Mouse (Mus musculus): ENCODE measurements around the gene Zbtb8os. TPM values are rescaled to one million over a fixed set of nuclear protein-coding genes. Genes with fewer than 3 reads are reported as not detected.

The Zbtb8os gene
- 10 to 100 TPM; 31.8 to 32.3 TPM for total RNA-seq (2021)
- long read RNA-seq, experiment 1, transcript Zbtb8os-204 (7 exons, 3,833 nt) = major isoform, 13 of 14 reads
- long read RNA-seq, experiment 1, partial matches to known transcripts = 0 of 14 reads
- long read RNA-seq, experiment 1, other reads (novel, unspliced or antisense) = 1 of 14 reads
- long read RNA-seq, experiment 2, transcript Zbtb8os-204 (7 exons, 3,833 nt) = major isoform, 17 of 22 reads
- long read RNA-seq, experiment 2, partial matches to known transcripts = 1 of 22 reads
- long read RNA-seq, experiment 2, other reads (novel, unspliced or antisense) = 3 of 22 reads

DNA sequence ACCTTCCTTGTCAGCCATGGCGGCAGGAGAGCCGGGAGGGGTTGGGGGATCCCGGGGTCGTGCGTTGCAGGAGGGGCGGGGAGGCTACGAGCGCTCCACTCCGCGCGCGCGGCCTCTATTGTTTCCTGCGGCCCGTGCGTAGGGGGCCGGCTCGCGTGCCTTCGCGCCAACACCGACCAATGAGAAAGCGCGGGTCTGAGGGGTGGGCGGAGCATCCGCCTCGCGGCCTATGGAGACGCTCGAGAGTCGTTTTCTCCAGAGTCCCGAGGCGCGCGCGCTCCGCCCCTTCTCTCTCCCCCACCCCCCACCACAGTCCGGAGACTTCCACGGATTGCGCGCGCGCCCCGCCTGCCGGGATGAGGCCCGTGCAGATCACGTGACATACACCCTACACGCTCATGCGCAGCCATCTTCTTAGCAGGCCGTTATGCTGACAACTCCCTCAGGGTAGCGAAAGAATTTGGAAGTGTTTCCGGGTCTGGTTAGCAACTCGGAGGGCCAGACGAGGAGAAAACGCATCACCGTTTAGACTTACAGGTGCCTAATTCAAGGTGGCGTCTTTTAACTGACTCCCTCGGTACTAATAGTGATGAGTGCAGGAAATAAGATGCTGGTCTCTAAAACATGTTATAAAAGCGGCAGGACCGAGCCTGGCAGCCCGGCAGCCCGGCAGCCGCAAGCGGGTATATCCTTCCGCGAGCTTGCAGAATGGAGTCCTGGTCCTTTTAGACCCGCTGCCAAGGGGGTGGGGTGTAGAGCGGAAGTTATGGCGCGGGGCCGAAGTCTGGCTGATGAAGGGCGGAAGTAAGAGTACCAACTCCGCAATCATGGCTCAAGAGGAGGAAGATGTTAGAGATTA, at the start of gene Zbtb8os, which contains the start of gene Rbbp4:
Gene Zbtb8os, plus strand, starts transcription at position 480 of the 859 bp plus-strand sequence.
Gene Rbbp4, minus strand, starts transcription at position 155 of the 859 bp plus-strand sequence.
- H3K27ac ChIP-seq = peak within 1 kb of the TSS; percentile 99
- peak; percentile 71 for TF ChIP-seq CTCF (conservative IDR thresholded peaks at IDR 0.05)
- DNase-seq (ENCODE audit: low spot score in 2 of 2) = peak; percentile 95 to 98
- H3K4me3 ChIP-seq = peak within 1 kb of the TSS; percentile 98

DNA sequence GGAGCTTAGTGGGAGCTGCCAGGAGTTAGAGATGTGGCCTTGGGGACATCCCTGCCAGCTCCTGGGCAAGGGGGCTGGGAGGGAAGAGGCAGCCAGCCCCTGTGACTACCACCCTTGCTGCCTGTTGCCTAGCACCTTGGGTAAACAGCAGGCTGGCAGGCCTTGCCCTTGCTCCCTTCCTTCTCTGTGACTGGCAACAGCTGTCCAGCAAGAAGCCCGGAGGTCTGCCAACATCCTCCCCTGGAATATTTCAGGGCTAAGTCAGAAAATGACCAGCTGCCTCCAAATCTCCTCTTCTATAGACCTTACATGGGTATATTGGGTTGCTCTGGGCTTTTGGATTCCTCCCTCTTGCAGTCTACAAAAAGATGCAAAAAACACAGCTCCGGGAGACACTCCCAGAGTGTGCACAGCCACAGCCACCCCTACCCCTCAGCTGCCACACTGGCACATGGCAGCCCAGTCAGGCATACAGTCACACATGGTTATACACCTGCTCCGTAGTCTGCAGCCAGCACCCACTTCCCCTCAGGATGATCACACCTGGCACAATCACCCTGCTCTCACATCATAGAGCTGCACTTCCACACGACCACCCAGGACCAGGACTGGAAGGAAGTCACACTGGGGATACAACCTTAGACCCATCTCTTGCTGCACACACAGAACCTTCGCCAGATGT, 49.4 kb upstream of the Zbtb8os start:
- no peak overlapping the region for H3K4me3 ChIP-seq
- no peak for DNase-seq (ENCODE audit: low spot score in 2 of 2)

DNA sequence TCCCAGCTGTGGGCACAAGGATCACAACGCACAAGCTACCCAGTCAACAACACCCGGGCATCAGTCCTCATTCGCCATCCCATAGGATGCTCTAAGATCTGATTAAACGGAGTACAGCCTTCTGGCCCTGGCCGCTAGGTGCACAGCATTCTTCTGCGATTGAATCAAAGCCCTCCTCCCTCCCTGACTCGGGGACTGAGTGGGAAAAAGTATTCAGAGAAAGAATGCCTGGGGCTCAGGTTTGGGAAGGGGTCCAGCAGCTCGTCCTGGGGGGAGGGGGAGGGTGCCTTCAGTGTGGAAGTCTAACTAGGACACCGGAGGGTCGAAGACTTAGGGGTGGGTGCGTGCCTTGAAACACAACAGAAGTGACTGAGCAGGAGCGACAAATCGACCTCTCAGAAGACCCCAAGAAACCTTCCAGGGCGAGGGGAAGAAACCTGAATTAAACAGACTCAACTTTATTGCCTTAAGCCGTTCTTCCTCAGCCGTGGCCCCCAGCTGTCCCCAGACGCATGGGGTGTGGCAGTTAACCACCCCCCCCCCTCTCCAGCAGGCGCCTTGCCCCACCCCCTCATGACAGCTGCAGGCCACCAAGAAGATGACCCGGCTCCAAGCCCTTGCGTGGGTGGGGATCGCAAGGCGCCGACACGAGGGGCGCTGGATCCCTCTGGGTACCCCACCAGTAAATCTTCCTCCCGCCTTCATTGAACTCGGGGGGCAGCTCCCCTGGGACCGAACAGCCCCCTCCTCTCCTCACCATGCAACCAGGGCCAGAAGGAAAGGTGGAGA, 48.6 kb upstream of the Zbtb8os start:
- Histone ChIP-seq H3K27ac (no peak overlapping the region), H3K4me3 (peak overlapping the region; percentile 55)
- DNase-seq (ENCODE audit: low spot score in 2 of 2) = no peak
- TF ChIP-seq CTCF (conservative IDR thresholded peaks at IDR 0.05) = 0 out of 2 replicates have a peak, but pooled peaks have one; percentile 11

More for the DNA sequence above, 49.4 kb upstream of the Zbtb8os start:
- TF ChIP-seq CTCF (conservative IDR thresholded peaks at IDR 0.05) = no peak
- H3K27ac ChIP-seq = no peak overlapping the region

DNA sequence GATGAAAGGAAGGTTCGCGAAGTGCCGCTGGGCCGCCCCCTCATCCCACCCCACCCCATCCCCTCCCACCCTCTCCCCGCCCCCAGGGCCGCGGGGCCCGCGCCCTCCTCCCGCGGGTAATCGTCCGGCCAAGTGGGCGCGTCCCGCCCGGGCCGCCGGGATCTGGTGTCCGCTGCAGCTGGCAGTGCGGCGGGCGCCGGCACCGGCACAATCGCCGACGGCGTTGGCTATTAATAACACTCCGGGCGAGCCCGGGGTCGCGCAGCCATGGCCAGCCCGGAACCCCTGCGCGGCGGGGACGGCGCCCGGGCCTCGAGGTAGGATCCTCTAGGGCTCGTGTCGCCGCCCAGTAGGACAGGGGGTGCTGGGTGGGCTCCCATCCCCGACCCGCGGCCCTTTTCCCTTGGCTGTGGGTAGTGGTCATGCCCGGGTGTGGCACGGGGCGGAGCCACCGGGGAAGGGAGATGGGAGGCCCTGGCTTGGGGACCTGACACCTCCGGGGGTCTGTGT, 48.0 kb upstream of the Zbtb8os start, which contains the start of gene Sync:
Gene Sync, plus strand, starts transcription at position 146 of the 510 bp plus-strand sequence.
- no peak for TF ChIP-seq CTCF (conservative IDR thresholded peaks at IDR 0.05)
- no peak for DNase-seq (ENCODE audit: low spot score in 2 of 2)
- H3K4me3 ChIP-seq = peak within 1 kb of the TSS; percentile 55
- H3K27ac ChIP-seq = no peak within 1 kb of the TSS

DNA sequence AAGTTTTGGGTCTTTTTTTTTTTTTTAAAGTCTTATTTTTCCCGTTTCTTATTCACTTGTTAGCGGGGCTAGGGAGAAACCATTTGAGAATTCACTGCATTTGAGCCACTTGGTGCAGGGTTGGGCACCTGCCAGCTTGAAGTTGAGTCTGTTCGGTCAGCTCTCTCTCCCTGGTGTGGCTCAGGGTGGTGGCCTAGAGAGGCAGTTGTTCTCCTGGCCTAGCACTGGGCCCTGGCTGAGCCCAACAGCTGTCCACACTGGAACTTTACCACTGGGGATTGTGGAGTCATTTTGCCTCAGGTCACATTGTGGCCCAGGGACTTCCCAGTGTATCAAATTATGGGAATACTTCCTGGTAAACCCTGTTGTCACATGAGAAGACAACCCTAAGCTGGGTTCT, 47.4 kb upstream of the Zbtb8os start:
- no peak for TF ChIP-seq CTCF (conservative IDR thresholded peaks at IDR 0.05)
- no peak overlapping the region for H3K27ac ChIP-seq
- H3K4me3 ChIP-seq = no peak overlapping the region
- DNase-seq (ENCODE audit: low spot score in 2 of 2) = no peak

DNA sequence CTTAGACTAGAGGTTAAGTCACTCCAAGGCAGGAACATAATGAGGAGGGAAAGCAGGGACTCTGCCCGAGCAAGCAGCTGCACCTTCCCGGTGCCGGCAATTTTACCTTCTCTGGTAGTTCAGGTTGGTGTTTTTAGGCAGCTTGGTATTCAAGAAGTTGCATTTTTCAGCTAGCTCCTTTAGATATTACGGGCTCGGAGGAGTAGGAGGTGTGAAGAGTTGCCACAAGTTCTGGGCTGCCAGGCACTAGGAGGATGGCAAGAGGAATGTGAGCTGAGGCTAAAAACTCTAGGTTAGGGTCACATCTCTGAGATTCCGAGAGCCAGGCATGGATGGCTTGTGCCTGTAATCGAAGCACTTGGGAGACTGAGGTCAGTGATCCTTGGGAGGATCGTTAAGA, 45.8 kb upstream of the Zbtb8os start:
- no peak overlapping the region for H3K27ac ChIP-seq
- no peak overlapping the region for H3K4me3 ChIP-seq
- TF ChIP-seq CTCF (conservative IDR thresholded peaks at IDR 0.05) = no peak
- DNase-seq (ENCODE audit: low spot score in 2 of 2) = no peak

DNA sequence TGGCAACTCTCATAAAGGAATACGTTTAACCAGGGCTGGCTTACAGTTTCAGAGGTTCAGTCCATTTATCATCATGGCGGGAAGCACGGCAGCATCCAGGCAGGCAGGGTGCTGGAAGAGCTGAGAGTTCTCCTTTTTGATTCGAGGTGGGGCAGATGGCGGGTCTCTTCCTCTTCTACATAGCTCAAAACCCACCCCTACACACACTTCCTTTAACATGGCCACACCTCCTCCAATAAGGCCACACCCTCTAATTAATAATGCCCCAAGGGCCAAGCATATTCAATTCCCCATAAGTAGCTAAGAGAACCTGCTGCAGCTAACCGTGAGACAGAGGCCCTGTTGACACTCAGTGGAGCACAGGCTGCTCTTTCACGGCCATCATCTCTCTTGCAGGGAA, 42.7 kb upstream of the Zbtb8os start:
- no peak for DNase-seq (ENCODE audit: low spot score in 2 of 2)
- Histone ChIP-seq H3K27ac (no peak overlapping the region), H3K4me3 (no peak overlapping the region)
- TF ChIP-seq CTCF (conservative IDR thresholded peaks at IDR 0.05) = no peak

DNA sequence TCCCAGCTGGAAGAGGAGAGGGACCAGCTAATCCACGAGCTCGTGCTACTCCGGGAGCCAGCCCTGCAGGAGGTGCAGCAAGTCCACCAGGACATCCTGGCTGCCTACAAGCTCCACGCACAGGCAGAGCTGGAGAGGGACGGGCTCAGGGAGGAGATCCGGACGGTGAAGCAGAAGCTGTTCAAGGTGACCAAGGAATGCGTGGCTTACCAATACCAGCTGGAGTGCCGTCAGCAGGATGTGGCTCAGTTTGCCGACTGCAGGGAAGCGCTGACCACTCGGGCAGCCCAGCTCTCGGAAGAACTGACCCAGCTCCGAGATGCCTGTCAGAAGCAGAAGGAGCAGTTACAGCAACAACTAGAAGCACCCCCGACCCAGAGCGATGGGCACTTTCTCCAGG, 41.8 kb upstream of the Zbtb8os start:
- TF ChIP-seq CTCF (conservative IDR thresholded peaks at IDR 0.05) = no peak

DNA sequence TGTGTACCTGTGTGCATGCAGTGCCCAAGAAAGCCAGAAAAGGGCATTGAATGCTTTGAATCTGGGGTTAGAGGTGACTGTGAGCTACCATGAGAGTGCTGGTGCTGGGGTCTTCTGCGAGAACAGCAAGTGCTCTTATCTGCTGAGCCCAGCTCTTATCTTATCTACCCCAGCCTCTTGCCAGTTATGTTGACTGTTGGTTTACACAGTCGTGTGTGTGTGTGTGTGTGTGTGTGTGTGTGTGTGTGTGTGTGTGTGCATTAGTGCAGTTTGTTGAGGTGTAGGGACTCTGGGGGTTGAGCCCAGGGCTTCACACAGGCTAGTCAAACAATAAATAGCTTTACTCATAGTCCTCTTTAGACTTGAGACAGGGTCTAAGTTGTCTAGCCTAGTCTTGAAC, 40.3 kb upstream of the Zbtb8os start:
- TF ChIP-seq CTCF (conservative IDR thresholded peaks at IDR 0.05) = no peak
- Histone ChIP-seq H3K27ac (no peak overlapping the region), H3K4me3 (no peak overlapping the region)
- no peak for DNase-seq (ENCODE audit: low spot score in 2 of 2)

More for the DNA sequence above, 41.8 kb upstream of the Zbtb8os start:
- no peak overlapping the region for H3K4me3 ChIP-seq
- no peak overlapping the region for H3K27ac ChIP-seq
- no peak for DNase-seq (ENCODE audit: low spot score in 2 of 2)

DNA sequence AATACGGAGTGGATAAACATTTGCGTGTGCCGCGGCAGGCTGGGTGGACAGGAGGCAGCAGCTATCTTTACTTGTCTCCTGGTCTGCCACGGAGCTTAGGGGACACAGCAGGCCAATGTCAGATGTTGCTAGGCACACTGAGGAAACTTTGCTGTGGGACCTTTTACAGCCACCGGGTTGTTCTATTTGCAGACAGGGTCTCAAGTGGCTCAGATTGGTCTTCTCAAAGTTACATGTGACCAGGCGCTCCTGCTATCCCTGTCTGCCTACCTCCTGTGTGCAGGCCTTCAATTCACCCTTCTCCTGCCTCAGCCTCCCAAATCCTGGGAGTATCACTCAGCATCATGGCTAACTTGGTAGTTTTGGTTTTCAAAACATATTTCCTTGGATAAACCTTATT, 39.4 kb upstream of the Zbtb8os start:
- Histone ChIP-seq H3K4me3 (no peak overlapping the region), H3K27ac (no peak overlapping the region)
- no peak for DNase-seq (ENCODE audit: low spot score in 2 of 2)
- no peak for TF ChIP-seq CTCF (conservative IDR thresholded peaks at IDR 0.05)

DNA sequence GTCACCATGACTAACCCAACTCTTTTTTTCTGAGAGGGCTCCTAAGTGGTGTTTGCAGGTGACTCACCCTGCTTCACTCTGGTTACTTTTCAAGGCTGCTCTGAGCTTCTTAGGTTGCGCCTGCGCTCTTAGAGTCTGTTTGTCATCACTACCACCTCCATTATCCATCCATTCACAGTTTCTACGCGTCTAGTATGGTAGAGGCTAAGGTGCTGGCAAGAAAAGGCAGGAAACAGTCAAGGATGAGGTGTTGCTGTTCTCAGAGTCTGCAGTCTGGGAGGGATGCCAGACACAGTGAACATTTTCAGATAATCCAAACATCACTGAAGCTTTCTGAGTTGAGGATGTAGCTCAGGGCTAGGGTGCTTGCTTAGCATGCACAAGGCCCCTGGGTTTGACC, 37.8 kb upstream of the Zbtb8os start:
- no peak overlapping the region for H3K27ac ChIP-seq
- H3K4me3 ChIP-seq = no peak overlapping the region
- peak in 1 of 2 experiments; percentile 15 for DNase-seq (ENCODE audit: low spot score in 2 of 2)
- no peak for TF ChIP-seq CTCF (conservative IDR thresholded peaks at IDR 0.05)

DNA sequence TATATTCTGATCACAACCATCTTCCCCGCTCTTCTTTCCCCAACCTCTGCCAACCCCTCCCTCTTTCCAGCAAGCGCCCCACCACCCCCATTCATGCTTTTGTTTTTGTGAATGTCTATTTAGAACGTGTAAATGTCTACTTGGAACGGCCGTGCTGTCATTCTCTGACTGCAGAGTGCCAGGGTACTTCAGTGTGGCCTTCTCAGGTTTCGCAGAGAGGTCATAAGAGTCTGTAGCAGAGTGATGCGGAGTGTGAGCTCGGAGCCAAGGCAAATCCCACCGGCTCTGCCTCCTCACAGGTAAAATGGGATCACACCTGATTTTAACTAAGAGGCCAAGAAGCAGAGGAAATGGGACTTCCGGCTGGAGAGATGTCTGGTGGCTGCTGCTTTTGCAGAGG, 36.4 kb upstream of the Zbtb8os start:
- DNase-seq (ENCODE audit: low spot score in 2 of 2) = no peak
- no peak for TF ChIP-seq CTCF (conservative IDR thresholded peaks at IDR 0.05)
- no peak overlapping the region for H3K27ac ChIP-seq
- H3K4me3 ChIP-seq = no peak overlapping the region

Measured in layer of hippocampus, adult 2 months (tissue).